Mouse (Mus musculus) stomach, postnatal 0 days (tissue): ENCODE measurements at regions not wholly inside any gene's neighbourhood (a gene's known extent, or its start where the extent isn't known, plus 50 kb on each side); places are given as distances from the start of the nearest gene placed in this dataset.
"Not testable (repeated sequence)": the region's sequence is repeated elsewhere in the genome, so short reads cannot be mapped to it uniquely, and the experiment has no call there.

ENCODE experiments used
- CTCF ChIP-seq: IDR thresholded peaks from 2 replicates; pipeline ENCODE4 v1.5.1; 2016; ENCODE audit warnings: antibody characterized with exemption, low read depth, mild to moderate bottlenecking, moderate library complexity
- EP300 ChIP-seq: optimal IDR thresholded peaks from 2 replicates; pipeline ENCODE3; 2016; ENCODE audit warnings: antibody characterized with exemption

DNA sequence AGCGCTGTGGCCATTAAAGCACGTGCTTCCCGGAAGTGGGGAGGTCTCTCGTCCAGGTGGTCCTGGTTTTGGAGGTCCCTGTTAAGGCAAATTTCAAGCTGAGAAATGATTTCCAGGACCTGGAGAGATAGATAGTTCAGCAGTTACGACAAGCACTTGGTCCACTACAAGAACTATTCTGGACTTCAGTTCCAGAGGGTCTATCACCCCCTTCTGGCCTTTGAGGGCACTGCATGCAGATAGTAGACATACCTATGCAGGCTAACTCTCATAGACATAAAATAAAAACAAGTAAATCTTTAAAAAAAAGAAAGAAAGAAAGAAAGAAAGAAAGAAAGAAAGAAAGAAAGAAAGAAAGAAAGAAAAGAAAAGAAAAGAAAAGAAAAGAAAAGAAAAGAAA, 415.2 kb upstream of the Cdh5 start:
- peak; percentile 43 for TF ChIP-seq CTCF
- TF ChIP-seq EP300: not testable (repeated sequence)
